Mouse (Mus musculus): ENCODE measurements at regions not wholly inside any gene's neighbourhood (a gene's known extent, or its start where the extent isn't known, plus 50 kb on each side); places are given as distances from the start of the nearest gene placed in this dataset.

DNA sequence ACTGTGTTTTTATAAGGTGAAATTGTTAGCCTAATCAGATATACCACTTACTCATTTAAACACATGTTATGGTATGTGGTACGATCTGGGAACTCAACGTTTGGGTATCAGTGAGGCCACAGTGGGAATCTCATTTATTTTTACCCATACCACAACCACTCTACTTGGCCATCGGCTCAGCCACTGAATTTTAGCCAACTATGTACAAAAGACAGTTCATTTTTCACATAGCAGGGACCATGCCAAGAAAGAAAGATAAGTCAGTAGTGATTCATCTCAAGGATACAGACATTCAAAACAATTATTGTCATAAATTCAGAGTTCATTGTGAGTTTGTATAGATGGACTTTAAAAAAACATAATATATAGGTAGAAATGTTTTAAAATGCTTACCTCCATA lies 634.7 kb upstream of the Adgrl2 start:
- peak; percentile 13 for DNase-seq (ENCODE audit: low spot score)

GRCm38 (mm10) chr3:149623851-149624532 lies 633.6 kb upstream of the Adgrl2 start:
- no peak for DNase-seq (ENCODE audit: low spot score)

DNA sequence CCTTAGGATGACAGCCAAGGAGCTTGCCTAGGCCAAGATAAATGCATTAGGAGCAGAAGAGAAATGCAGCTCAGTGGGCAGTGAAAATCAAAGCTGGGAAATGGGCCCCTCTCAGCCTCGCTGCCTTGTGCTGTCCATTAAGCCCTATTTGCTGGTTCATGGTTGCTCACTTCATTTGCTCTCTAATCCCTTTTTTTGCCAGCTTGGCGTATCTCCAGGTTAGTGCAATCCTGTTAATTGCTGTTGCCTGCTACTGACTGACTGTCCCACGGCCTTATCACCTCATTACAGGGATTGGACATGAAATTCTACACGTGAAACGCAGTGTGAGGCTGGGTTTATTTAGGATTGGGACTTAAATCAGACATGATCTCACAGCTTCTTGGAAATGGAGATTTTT lies 613.5 kb upstream of the Adgrl2 start:
- DNase-seq (ENCODE audit: low spot score): no peak

- no peak for DNase-seq (ENCODE audit: low spot score)
Observed at GRCm38 (mm10) chr3:149601276-149601675, 610.9 kb upstream of the Adgrl2 start.

DNA sequence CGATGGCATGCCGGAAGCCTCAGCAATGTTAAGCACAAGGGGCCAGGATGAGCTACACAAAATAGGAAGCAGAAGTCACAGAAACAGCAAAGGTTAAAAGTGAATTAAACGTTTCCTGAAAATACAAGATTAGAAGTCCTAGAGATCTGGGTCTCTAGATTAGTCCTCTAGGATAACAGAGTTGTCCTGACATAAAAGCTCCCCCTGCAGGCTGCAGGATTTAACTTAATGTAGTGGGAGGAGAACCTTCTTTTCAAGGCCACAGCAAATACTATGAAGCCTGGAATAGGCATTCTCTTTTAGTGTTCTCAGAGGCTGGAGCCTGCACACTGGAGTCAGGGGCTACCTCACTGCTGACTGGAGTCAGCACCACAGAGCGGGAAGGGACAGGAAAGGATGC lies 604.1 kb upstream of the Adgrl2 start:
- DNase-seq (ENCODE audit: low spot score): no peak

DNA sequence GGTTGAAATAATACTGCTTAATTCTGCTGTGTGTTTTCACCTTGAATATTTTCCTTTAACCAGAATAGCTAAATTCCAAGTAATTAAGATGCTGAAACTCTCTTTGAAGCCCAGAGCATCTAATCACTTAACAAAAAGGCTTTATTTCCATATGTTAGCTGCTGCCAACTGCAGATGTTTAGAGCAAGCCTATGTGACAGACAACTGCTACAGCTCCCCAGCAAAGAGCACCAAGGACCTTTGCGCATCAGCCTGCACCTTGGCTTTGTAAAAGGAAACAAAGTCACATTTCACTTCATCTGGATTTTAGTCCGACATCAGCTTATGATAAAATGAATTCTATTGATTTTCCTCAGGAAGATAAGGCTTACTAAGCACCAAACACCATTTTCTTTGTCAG lies 595.4 kb upstream of the Adgrl2 start:
- no peak for DNase-seq (ENCODE audit: low spot score)

- DNase-seq (ENCODE audit: low spot score): no peak
Observed at GRCm38 (mm10) chr3:149581141-149581540, 590.8 kb upstream of the Adgrl2 start.

DNA sequence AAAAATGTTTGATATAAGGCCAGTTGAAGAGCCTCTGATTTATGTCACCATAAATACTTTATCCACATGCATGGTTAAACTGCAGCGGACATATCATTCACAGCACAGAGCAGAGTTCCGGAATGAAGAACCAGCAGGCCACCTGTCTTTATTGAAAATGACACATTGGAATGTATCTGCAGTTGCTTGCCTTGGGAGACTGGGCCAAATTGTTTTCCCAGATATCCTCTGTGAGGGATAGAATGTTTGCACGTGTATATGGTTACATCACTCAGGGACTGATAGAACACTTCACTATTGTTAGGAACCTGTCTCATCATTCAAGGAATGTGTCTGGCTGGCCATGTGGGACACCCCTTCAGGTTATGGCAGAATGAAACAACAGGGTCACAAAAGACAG lies 585.3 kb upstream of the Adgrl2 start:
- DNase-seq (ENCODE audit: low spot score): no peak

DNA sequence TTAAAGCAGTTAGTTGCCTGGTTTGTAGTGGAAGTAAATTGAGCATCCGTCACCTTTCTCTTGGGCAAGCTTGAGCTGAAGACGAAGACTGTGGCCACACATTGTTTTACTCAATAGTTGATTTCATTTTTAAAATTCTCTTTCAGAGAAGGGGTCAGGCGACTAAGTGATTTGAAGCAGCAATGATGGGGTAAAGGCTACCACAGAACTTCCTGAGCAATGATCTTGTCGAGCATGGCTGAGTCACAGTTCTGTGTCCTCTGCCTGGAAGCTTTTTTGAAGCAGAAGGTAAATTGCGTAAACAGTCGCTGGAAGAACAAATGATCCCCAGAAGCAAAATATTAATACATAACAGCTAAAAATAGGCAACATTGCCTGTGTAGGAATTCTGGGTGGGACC lies 576.5 kb upstream of the Adgrl2 start:
- DNase-seq (ENCODE audit: low spot score): no peak

- DNase-seq (ENCODE audit: low spot score): no peak
Observed at GRCm38 (mm10) chr3:149550231-149550951, 560.0 kb upstream of the Adgrl2 start.

GRCm38 (mm10) chr3:149547045-149547444 lies 556.7 kb upstream of the Adgrl2 start:
- no peak for DNase-seq (ENCODE audit: low spot score)

DNA sequence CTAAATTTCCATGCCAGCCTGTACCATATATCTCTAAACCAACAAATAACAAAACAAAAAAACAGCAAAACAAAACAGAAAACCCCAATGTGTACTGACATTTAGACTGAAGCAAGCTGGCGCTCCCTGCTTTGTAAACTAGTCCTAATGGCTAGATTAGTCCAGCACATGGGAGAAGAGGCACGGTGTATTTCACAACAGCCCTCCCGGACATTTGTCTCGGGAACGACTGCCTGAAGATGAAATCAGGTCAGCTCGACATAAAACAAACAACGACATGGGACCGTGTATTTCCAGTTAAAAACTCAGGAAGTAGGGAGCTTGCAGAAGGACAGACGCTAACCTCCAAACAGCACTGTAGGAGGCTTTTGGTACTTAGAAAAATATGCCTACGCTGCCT lies 555.9 kb upstream of the Adgrl2 start:
- DNase-seq (ENCODE audit: low spot score): no peak

- no peak for DNase-seq (ENCODE audit: low spot score)
Observed at GRCm38 (mm10) chr3:149534183-149534582, 543.8 kb upstream of the Adgrl2 start.

DNA sequence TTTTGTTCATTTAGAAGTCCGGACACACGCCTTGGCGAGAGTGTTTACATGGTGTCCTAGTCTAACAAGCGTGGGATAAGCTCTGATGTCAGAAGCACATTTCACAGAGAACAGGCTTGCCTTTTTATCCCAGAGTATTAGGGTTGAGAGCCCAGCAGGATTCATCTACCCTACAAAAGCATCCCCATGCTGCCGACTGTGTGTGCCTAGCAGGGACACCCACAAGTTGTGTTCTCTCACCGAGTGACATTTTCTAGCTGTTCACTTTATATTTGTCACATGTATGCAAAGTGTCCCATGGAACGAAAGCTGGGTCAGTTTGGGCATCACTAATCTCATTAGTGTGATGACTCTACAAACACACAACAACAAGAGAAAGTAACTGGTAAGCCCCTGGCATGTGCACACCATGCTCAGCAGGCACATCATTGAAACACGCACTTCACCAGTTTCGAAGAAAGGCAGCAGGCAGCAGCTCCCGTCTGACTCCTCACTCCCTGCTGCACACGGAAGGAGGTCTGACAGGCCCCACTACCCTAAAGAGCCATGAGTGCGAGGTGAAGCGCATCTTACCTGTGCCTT lies 539.8 kb upstream of the Adgrl2 start:
- no peak for DNase-seq (ENCODE audit: low spot score)

DNA sequence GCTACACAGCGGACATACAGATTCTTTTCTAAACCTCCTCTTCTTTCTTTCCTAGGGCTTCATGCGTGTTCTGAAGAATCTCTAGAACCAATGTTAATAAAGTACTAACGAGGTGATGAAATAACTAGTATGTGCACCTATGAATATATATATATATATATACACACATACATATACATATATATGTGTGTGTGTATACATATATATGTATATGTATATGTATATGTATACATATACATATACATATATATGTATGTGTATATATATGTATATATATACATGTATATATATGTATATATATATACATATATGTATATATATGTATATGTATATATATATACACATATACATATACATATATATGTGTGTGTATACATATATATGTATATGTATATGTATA lies 536.2 kb upstream of the Adgrl2 start:
- DNase-seq (ENCODE audit: low spot score): no peak

- no peak for DNase-seq (ENCODE audit: low spot score)
Observed at GRCm38 (mm10) chr3:149519575-149519929, 529.2 kb upstream of the Adgrl2 start.

GRCm38 (mm10) chr3:149518928-149519574 lies 528.7 kb upstream of the Adgrl2 start:
- DNase-seq (ENCODE audit: low spot score): no peak

DNA sequence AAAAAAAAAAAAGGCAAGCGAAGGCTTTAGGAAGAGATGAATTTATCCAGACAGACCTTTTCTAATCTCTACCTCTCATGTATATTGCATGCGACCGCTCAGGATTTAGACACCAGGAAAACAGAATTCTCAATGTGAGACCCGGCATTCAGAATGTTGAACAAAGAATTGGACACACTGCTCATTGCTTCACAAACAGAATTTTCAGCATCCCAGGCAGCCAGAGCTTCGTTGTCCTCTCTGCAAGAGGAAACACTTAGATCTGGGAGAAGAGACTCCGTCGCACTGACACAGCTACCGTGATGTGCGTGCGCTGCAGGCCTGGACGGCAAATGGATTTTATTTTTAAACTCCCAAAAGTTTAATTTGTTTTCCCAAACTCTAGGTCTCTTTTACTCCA lies 527.2 kb upstream of the Adgrl2 start:
- no peak for DNase-seq (ENCODE audit: low spot score)

GRCm38 (mm10) chr3:149509178-149509577 lies 518.8 kb upstream of the Adgrl2 start:
- DNase-seq (ENCODE audit: low spot score): no peak

GRCm38 (mm10) chr3:149508671-149509070 lies 518.3 kb upstream of the Adgrl2 start:
- no peak for DNase-seq (ENCODE audit: low spot score)

GRCm38 (mm10) chr3:149505692-149506091 lies 515.3 kb upstream of the Adgrl2 start:
- no peak for DNase-seq (ENCODE audit: low spot score)

- no peak for DNase-seq (ENCODE audit: low spot score)
Observed at GRCm38 (mm10) chr3:149503992-149504391, 513.6 kb upstream of the Adgrl2 start.

DNA sequence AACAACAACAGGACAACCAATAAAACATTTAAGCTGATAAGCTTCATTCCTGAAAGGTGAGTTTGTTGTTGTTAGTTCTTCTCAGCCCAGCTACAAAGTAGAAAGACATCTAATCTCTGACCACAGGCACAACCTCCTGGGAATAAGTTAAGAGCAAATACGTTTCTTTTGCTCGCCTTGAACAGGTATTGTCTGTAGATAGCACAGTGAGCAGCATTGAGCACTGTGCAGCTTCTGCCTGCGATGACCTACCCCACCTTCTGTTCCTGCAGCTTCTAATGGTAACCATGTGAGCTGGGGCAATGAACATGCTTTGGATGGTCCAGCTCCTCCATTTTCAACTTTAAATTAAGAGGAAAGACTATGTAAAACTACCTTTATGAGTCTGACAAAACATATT lies 509.8 kb upstream of the Adgrl2 start:
- DNase-seq (ENCODE audit: low spot score): no peak
